Mouse (Mus musculus): Measurements from ENCODE around the gene Aars. TPM values are rescaled to one million over a fixed set of nuclear protein-coding genes. Genes with fewer than 3 reads are reported as not detected.
"Not testable (repeated sequence)": the region's sequence is repeated elsewhere in the genome, so short reads cannot be mapped to it uniquely, and the experiment has no call there.

The Aars gene
- polyA plus RNA-seq, 1 experiment from 2014 or later: 40.9 TPM

- not testable (repeated sequence) for H3K9me3 ChIP-seq (replicated peaks; ENCODE audit: control insufficient read depth, low read length); ATAC-seq (replicated peaks; ENCODE audit: insufficient number of reproducible peaks, low FRiP score, low TSS enrichment); H3K27me3 ChIP-seq (ENCODE audit: control insufficient read depth, insufficient read depth, low read length); H3K36me3 ChIP-seq (ENCODE audit: control insufficient read depth, insufficient read depth, low read length); H3K27ac ChIP-seq (ENCODE audit: low read depth, low read length)
- WGBS (ENCODE audit: insufficient replicate concordance): 1% methylated on average over 53 of the region's 69 CpGs
- H3K4me1 ChIP-seq (ENCODE audit: control insufficient read depth, insufficient read depth, low read length): peaks cover 13% of the 10 kb centered on the region
- peak overlapping the region; percentile 87 for H3K4me2 ChIP-seq
- H3K4me3 ChIP-seq (ENCODE audit: low read depth, low read length): peak overlapping the region; percentile 68
- H3K9ac ChIP-seq (ENCODE audit: low read depth, low read length): peak overlapping the region; percentile 75
These were observed 61.9 kb downstream of the Aars start for GRCm38 (mm10) chr8:111094719-111095302.

Small RNA genes within 50 kb of the gene (microRNA-seq; reads per million reads assigned to microRNA genes)
- gene Gm24103 (ENCODE audit: borderline number of aligned reads) (not detected), gene Mir3473d (ENCODE audit: borderline number of aligned reads) (0.68 reads per million, percentile 4 among the genes with 10 or more reads in this experiment)

Other genes with a start within 250 kb of the Aars start
- 0.36 TPM in 1 of 2 replicates, not detected in the other for gene Il34, start 227.2 kb upstream of the Aars start, polyA plus RNA-seq (2014; fragmentation: Nextera tagmentation; extraction: Ambion mirVana)
- 62.8 and 64.2 TPM in 2 replicates for gene Cog4, start 186.5 kb upstream of the Aars start, polyA plus RNA-seq (2014; fragmentation: Nextera tagmentation; extraction: Ambion mirVana)
- gene Sf3b3, start 186.4 kb upstream of the Aars start, polyA plus RNA-seq (2014; fragmentation: Nextera tagmentation; extraction: Ambion mirVana): 92.8 and 112 TPM in 2 replicates
- 5.1 and 5.7 TPM in 2 replicates for gene Fuk, start 130.7 kb upstream of the Aars start, polyA plus RNA-seq (2014; fragmentation: Nextera tagmentation; extraction: Ambion mirVana)
- gene St3gal2, start 113.2 kb upstream of the Aars start, polyA plus RNA-seq (2014; fragmentation: Nextera tagmentation; extraction: Ambion mirVana): 11.9 TPM in 2 replicates
- 23.4 and 27.2 TPM in 2 replicates for gene Ddx19a, start 35.3 kb upstream of the Aars start, polyA plus RNA-seq (2014; fragmentation: Nextera tagmentation; extraction: Ambion mirVana)
- 3.8 and 4.8 TPM in 2 replicates for gene Ddx19b, start 1.4 kb upstream of the Aars start, polyA plus RNA-seq (2014; fragmentation: Nextera tagmentation; extraction: Ambion mirVana)
- gene Exosc6, start 23.2 kb downstream of the Aars start, polyA plus RNA-seq (2014; fragmentation: Nextera tagmentation; extraction: Ambion mirVana): 11.3 and 18.4 TPM in 2 replicates
- gene Clec18a, start 59.3 kb downstream of the Aars start, polyA plus RNA-seq (2014; fragmentation: Nextera tagmentation; extraction: Ambion mirVana): not detected in 2 replicates
- gene Pdpr, start 61.5 kb downstream of the Aars start, polyA plus RNA-seq (2014; fragmentation: Nextera tagmentation; extraction: Ambion mirVana): 6.3 and 8.2 TPM in 2 replicates
- 61.3 and 74.9 TPM in 2 replicates for gene Glg1, start 226.1 kb downstream of the Aars start, polyA plus RNA-seq (2014; fragmentation: Nextera tagmentation; extraction: Ambion mirVana)

All from heart, embryonic 11.5 days (tissue).